Mouse (Mus musculus) midbrain, embryonic 11.5 days (tissue): ENCODE data around the gene Dok7. TPM values are rescaled to one million over a fixed set of nuclear protein-coding genes. Genes with fewer than 3 reads are reported as not detected.

Experiments used
- ATAC-seq: fragments of 200-750 bp; cut with Nextera tagmentation; 2 replicates; pipeline ENCODE4 v1.8.0; 2017; ENCODE audit warnings: moderate TSS enrichment, moderate library complexity; ENCODE audit not compliant: low FRiP score
- DNase-seq: peaks from one replicate; pipeline ENCODE4 v3.0.0; 2015; ENCODE audit warnings: low spot score; ENCODE audit errors: missing footprints
- H3K27ac ChIP-seq: fragments of 300-500 bp; sonication (generic); 2 replicates; pipeline ENCODE4 v1.5.1; 2014; ENCODE audit warnings: low read depth, low read length
- H3K27me3 ChIP-seq: fragments of 300-500 bp; sonication (generic); 2 replicates; pipeline ENCODE4 v1.6.1; 2014; ENCODE audit warnings: mild to moderate bottlenecking, low read length, moderate library complexity, mixed read lengths; ENCODE audit not compliant: control insufficient read depth, insufficient read depth
- H3K36me3 ChIP-seq: fragments of 300-500 bp; sonication (generic); 2 replicates; pipeline ENCODE4 v1.6.1; 2014; ENCODE audit warnings: mild to moderate bottlenecking, low read length, moderate library complexity, mixed read lengths; ENCODE audit not compliant: control insufficient read depth, insufficient read depth
- H3K4me1 ChIP-seq: fragments of 300-500 bp; sonication (generic); 2 replicates; pipeline ENCODE4 v1.6.1; 2014; ENCODE audit warnings: low read length; ENCODE audit not compliant: control insufficient read depth, insufficient read depth
- H3K4me2 ChIP-seq: fragments of 300-500 bp; sonication (generic); 2 replicates; pipeline ENCODE4 v1.6.1; 2014; ENCODE audit warnings: mild to moderate bottlenecking, moderate library complexity
- H3K4me3 ChIP-seq: fragments of 300-500 bp; sonication (generic); 2 replicates; pipeline ENCODE4 v1.5.1; 2014; ENCODE audit warnings: low read depth, low read length
- H3K9ac ChIP-seq: fragments of 300-500 bp; sonication (generic); 2 replicates; pipeline ENCODE4 v1.6.1; 2014; ENCODE audit warnings: low read length
- H3K9me3 ChIP-seq: fragments of 300-500 bp; sonication (generic); 2 replicates; pipeline ENCODE4 v1.6.1; 2016; ENCODE audit warnings: low read length; ENCODE audit not compliant: control insufficient read depth
- WGBS: fragments of 180-500 bp; shearing (Covaris S2); extraction: QIAGEN DNeasy Blood & Tissue Kit; methylation state at CpG from one replicate; pipeline ENCODE4 v1.1.7; 2014; 5-methylcytosine and 5-hydroxymethylcytosine counted together
- polyA plus RNA-seq: library from polyadenylated mRNA; unstranded; fragments of >200 nt; fragmentation: Nextera tagmentation; extraction: Ambion mirVana; gene quantifications from 2 replicates; pipeline ENCODE4 v1.2.1, GENCODE M21; 2014

Dok7 gene
- polyA plus RNA-seq, 1 experiment from 2014 or later, result 0.10 TPM

GRCm38 (mm10) chr5:35029303-35029702 lies 27.3 kb upstream of the Dok7 start:
- ATAC-seq (no peak), DNase-seq (no peak)
- H3K9me3 ChIP-seq, result no peaks in the 10 kb centered on the region
- no peaks in the 10 kb centered on the region for H3K27me3 ChIP-seq
- H3K9ac ChIP-seq, result no peak overlapping the region
- H3K36me3 ChIP-seq, result peaks cover 29% of the 10 kb centered on the region
- H3K4me2 ChIP-seq, result no peak overlapping the region
- WGBS, result 92% methylated on average over 1 of the region's 1 CpGs
- no peaks in the 10 kb centered on the region for H3K4me1 ChIP-seq
- H3K4me3 ChIP-seq, result no peak overlapping the region
- H3K27ac ChIP-seq, result no peak overlapping the region

DNA sequence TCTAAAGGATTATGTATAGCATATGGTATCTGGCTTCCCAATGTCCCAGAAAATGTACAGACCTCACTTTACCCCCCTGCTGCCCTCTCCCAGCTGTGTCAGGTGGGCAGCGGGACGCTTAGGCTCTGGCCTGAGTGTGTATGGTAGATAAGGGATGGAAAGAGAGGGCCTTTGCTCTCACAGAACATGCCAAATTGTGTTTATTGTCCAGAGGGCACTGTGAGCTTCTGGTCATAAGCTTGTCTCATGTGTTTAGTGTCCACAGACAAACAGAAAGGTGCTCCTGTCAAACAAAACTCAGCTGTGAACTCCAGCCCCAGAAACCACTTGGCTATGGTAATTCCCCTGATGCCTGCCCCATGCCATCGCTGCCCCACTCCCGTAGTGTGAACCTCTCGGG lies 26.8 kb upstream of the Dok7 start:
- peaks cover 29% of the 10 kb centered on the region for H3K36me3 ChIP-seq
- no peak overlapping the region for H3K9ac ChIP-seq
- 90% methylated on average over 5 of the region's 5 CpGs for WGBS

DNA sequence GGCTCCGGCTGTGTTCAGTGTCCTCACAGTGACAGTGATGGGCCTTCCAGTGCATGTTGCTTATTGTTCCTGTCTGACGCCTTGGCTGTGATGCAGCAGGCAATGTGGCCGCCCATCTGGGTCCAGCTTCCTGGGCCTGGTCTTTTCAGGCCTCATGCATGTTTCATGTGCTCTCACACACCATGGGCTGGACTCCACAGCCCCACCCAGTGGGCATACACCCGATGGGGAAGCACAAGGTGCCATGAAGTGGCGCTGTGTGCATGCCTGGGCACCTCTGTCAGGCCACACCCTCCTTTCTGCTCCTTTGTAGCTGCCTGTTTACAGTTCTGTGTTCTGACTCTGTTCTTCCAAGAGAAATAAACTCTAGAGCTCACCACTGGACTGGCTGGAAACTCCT lies 23.5 kb upstream of the Dok7 start:
- peaks cover 16% of the 10 kb centered on the region for H3K36me3 ChIP-seq
- H3K4me1 ChIP-seq, result no peaks in the 10 kb centered on the region
- ATAC-seq (0 out of 2 replicates have a peak, but pooled peaks have one; percentile 36), DNase-seq (no peak)
- H3K4me3 ChIP-seq, result no peak overlapping the region
- H3K9ac ChIP-seq, result no peak overlapping the region
- H3K9me3 ChIP-seq, result no peaks in the 10 kb centered on the region
- H3K27ac ChIP-seq, result no peak overlapping the region
- H3K4me2 ChIP-seq, result no peak overlapping the region
- no peaks in the 10 kb centered on the region for H3K27me3 ChIP-seq
- 85% methylated on average over 5 of the region's 5 CpGs for WGBS

More for the DNA sequence above, 26.8 kb upstream of the Dok7 start:
- H3K4me1 ChIP-seq, result no peaks in the 10 kb centered on the region
- ATAC-seq (no peak), DNase-seq (no peak)
- H3K9me3 ChIP-seq, result no peaks in the 10 kb centered on the region
- H3K27me3 ChIP-seq, result no peaks in the 10 kb centered on the region
- H3K27ac ChIP-seq, result no peak overlapping the region
- no peak overlapping the region for H3K4me3 ChIP-seq
- H3K4me2 ChIP-seq, result no peak overlapping the region

GRCm38 (mm10) chr5:35033619-35034018 lies 22.9 kb upstream of the Dok7 start:
- ATAC-seq, result no peak
- Histone ChIP-seq H3K36me3 (peaks cover 11% of the 10 kb centered on the region), H3K27me3 (no peaks in the 10 kb centered on the region), H3K4me3 (no peak overlapping the region), H3K4me1 (no peaks in the 10 kb centered on the region), H3K9me3 (no peaks in the 10 kb centered on the region), H3K27ac (no peak overlapping the region), H3K9ac (no peak overlapping the region), H3K4me2 (no peak overlapping the region)
- no peak for DNase-seq
- WGBS, result 73% methylated on average over 1 of the region's 1 CpGs

DNA sequence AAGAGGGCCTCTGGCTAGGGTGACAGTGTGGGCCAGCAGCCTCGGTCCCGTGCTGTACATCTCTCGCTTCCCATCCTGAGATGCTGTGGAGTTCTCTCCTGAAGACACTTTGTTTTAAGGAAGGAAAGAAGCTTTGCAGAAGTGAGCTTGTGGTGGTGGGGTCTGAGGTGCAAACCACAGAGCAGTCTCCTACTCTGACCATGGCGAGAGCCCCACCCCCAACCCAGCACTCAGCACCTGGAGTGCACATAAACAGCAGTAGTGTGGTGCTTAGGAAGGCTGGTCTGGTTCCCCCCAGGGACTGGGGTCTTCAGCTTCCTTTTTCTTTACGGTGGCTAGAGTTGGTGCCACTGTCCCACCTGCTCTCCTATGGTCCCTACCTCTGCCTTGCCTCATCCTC lies 21.4 kb upstream of the Dok7 start:
- WGBS, result 92% methylated on average over 5 of the region's 5 CpGs
- Histone ChIP-seq H3K4me1 (no peaks in the 10 kb centered on the region), H3K9me3 (no peaks in the 10 kb centered on the region), H3K4me3 (no peak overlapping the region), H3K27me3 (no peaks in the 10 kb centered on the region), H3K4me2 (no peak overlapping the region), H3K27ac (no peak overlapping the region), H3K36me3 (peaks cover 3% of the 10 kb centered on the region; the same call in 1 of the 2 replicates), H3K9ac (no peak overlapping the region)
- no peak for DNase-seq
- no peak for ATAC-seq

GRCm38 (mm10) chr5:35035795-35036194 lies 20.8 kb upstream of the Dok7 start:
- DNase-seq, result no peak
- Histone ChIP-seq H3K4me3 (no peak overlapping the region), H3K27me3 (no peaks in the 10 kb centered on the region), H3K4me2 (no peak overlapping the region), H3K27ac (no peak overlapping the region), H3K36me3 (peaks cover 3% of the 10 kb centered on the region; the same call in 1 of the 2 replicates), H3K9me3 (no peaks in the 10 kb centered on the region), H3K4me1 (no peaks in the 10 kb centered on the region), H3K9ac (no peak overlapping the region)
- WGBS, result 85% methylated on average over 4 of the region's 4 CpGs
- ATAC-seq, result no peak

DNA sequence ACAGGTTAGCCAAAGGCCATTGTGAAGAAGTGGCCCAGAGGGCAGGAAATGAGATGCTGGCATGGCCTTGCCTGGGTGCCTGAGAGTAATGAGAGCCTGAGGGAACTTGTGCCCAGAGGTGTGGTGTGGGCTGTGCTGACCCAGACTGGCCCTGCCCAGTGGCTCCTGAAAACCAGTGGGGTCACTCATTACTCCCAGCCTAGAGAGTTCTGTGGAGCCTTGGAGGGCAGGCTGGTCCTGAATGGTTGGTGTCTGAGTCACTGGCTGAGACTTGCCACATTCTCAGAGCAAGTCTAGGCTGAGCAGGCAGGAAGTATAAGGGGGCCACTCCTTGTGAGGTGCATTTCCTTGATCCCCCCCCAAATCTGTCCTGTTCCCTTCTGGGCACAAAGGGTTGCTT lies 19.1 kb upstream of the Dok7 start:
- Histone ChIP-seq H3K9ac (no peak overlapping the region), H3K27me3 (no peaks in the 10 kb centered on the region), H3K36me3 (peaks cover under 1% of the 10 kb centered on the region; the same call in 1 of the 2 replicates), H3K9me3 (no peaks in the 10 kb centered on the region), H3K27ac (no peak overlapping the region), H3K4me2 (no peak overlapping the region), H3K4me1 (no peaks in the 10 kb centered on the region), H3K4me3 (no peak overlapping the region)
- DNase-seq (no peak), ATAC-seq (no peak)

DNA sequence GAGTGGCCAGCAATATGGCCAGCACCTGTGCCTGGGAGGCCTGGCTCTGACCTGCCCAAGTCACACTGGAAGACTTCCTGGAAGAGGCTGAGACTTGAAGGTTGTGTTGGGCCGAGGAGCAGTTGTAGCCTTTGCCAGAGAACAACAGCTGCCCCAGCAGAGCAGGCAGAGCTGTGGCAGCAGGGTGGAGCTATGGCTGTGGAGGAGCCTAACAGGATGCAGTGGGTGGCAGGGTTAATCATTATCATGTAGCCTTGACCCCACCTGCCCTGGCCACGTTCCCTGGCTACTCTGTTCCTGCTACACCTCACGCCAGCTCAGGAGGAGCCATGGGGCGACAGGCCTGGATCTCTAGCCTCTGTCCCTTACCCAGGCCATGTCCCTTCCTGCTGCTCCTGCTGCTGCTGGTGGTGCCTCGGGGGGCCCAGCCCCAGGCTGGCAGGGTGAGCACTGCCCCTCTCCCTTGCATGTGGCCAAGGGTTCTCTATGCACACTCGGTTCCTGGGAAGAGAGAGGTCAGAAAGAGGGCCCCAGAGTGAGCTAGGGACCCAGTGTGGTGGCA lies 15.2 kb upstream of the Dok7 start, which contains the start of gene Hgfac:
TSS of gene Hgfac (plus strand) at position 242 of the 562 bp plus-strand sequence.
- Histone ChIP-seq H3K4me3 (no peak within 1 kb of the TSS), H3K27ac (no peak within 1 kb of the TSS), H3K36me3 (no peaks in the 10 kb centered on the region), H3K4me2 (no peak within 1 kb of the TSS), H3K9me3 (no peaks in the 10 kb centered on the region), H3K9ac (no peak within 1 kb of the TSS), H3K27me3 (no peaks in the 10 kb centered on the region), H3K4me1 (no peaks in the 10 kb centered on the region)
- ATAC-seq (no peak), DNase-seq (no peak)
- 72% methylated on average over 6 of the region's 6 CpGs for WGBS

DNA sequence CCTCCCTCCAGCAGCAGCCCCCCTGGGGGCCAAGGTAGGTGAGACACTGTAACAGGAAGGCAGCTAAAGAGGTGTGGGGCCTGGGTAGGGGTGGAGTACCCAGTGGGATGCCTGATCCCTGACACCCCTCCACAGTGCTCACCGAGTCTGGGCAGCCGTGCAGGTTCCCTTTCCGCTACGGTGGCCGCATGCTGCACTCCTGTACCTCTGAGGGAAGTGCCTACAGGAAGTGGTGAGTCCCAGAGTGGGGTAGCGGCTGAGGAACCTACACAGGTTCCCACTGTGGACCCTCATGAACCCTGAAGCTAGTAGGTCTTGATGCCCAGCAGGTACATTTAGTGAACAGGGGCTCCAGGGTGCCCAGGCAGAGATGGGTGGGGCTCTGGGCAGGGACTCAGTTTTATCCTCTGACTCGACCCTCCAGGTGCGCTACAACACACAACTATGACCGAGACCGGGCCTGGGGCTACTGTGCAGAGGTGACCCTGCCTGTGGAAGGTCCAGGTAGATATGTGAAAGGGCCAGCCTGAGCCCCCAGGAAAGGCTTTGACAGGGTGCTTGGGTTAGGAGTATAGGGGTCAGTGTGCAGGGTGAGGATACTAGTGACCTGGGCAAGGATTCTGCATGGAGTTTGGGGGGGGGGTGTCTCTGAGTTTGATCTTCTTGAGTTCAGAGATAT lies 14.0 kb upstream of the Dok7 start:
- Histone ChIP-seq H3K27me3 (no peaks in the 10 kb centered on the region), H3K4me1 (no peaks in the 10 kb centered on the region), H3K4me2 (no peak overlapping the region), H3K9me3 (no peaks in the 10 kb centered on the region), H3K9ac (no peak overlapping the region), H3K27ac (no peak overlapping the region), H3K4me3 (no peak overlapping the region), H3K36me3 (no peaks in the 10 kb centered on the region)
- no peak for DNase-seq
- ATAC-seq, result peak; percentile 25
- 77% methylated on average over 10 of the region's 10 CpGs for WGBS
